Mouse (Mus musculus) hindbrain, embryonic 13.5 days (tissue): Measurements from ENCODE around the gene Mesp1. TPM values are rescaled to one million over a fixed set of nuclear protein-coding genes. Genes with fewer than 3 reads are reported as not detected.

ENCODE experiments used
- ATAC-seq: fragments of 200-750 bp; cut with Nextera tagmentation; 2 replicates; pipeline ENCODE4 v1.8.0; 2017; ENCODE audit warnings: moderate TSS enrichment; ENCODE audit not compliant: low FRiP score
- H3K27ac ChIP-seq: fragments of 300-500 bp; sonication (generic); 2 replicates; pipeline ENCODE4 v1.5.1; 2015; ENCODE audit warnings: inconsistent platforms, mild to moderate bottlenecking, moderate library complexity
- H3K27me3 ChIP-seq: fragments of 300-500 bp; sonication (generic); 2 replicates; pipeline ENCODE4 v1.6.1; 2015; ENCODE audit warnings: mild to moderate bottlenecking, inconsistent platforms
- H3K36me3 ChIP-seq: fragments of 300-500 bp; sonication (generic); 2 replicates; pipeline ENCODE4 v1.6.1; 2015; ENCODE audit warnings: mild to moderate bottlenecking, inconsistent platforms
- H3K4me1 ChIP-seq: fragments of 300-500 bp; sonication (generic); replicated peaks from 2 replicates; pipeline ENCODE4 v1.6.1; 2015; ENCODE audit warnings: inconsistent platforms
- H3K4me2 ChIP-seq: fragments of 300-500 bp; sonication (generic); 2 replicates; pipeline ENCODE4 v1.6.1; 2015; ENCODE audit warnings: inconsistent platforms, mild to moderate bottlenecking, moderate library complexity
- H3K4me3 ChIP-seq: fragments of 300-500 bp; sonication (generic); 2 replicates; pipeline ENCODE4 v1.5.1; 2015; ENCODE audit warnings: mild to moderate bottlenecking, inconsistent platforms
- H3K9ac ChIP-seq: fragments of 300-500 bp; sonication (generic); 2 replicates; pipeline ENCODE4 v1.6.1; 2015; ENCODE audit warnings: mild to moderate bottlenecking, inconsistent platforms
- H3K9me3 ChIP-seq: fragments of 300-500 bp; sonication (generic); 2 replicates; pipeline ENCODE4 v1.6.1; 2016; ENCODE audit warnings: inconsistent platforms
- whole genome bisulfite sequencing: fragments of 180-500 bp; shearing (Covaris S2); methylation state at CpG from one replicate; pipeline ENCODE4 v1.1.7; 2015; 5-methylcytosine and 5-hydroxymethylcytosine counted together
- polyA plus RNA-seq: library from polyadenylated mRNA; unstranded; fragments of >200 nt; fragmentation: Nextera tagmentation; extraction: Ambion mirVana; gene quantifications from 2 replicates; pipeline ENCODE4 v1.2.1, GENCODE M21; 2015

The Mesp1 gene
- polyA plus RNA-seq, 1 experiment from 2014 or later: not detected

DNA sequence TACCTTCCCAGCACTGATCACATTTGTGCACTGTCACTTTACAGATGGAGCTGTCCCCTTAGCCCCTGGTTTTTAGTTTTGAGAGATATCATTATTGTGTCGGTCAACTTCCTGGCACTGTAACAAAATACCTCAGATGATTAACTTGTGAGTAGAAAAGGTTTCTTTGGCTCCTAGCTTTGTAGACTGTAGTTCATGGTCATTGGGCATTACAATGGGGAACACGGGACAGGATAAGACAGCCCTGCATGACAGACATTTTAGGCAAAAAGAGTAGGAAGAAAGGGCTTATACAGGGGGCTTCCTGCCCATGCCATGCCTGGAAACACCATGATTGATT lies 11.1 kb downstream of the Mesp1 start:
- H3K27me3 ChIP-seq: peaks cover 16% of the 10 kb centered on the region
- ATAC-seq: no peak
- no peaks in the 10 kb centered on the region for H3K36me3 ChIP-seq
- no peak overlapping the region for H3K4me2 ChIP-seq
- 79% methylated on average over 2 of the region's 2 CpGs for WGBS
- H3K9ac ChIP-seq: no peak overlapping the region
- no peaks in the 10 kb centered on the region for H3K9me3 ChIP-seq
- no peaks in the 10 kb centered on the region; the same call in 1 of the 2 replicates for H3K4me1 ChIP-seq
- no peak overlapping the region for H3K27ac ChIP-seq
- no peak overlapping the region for H3K4me3 ChIP-seq

DNA sequence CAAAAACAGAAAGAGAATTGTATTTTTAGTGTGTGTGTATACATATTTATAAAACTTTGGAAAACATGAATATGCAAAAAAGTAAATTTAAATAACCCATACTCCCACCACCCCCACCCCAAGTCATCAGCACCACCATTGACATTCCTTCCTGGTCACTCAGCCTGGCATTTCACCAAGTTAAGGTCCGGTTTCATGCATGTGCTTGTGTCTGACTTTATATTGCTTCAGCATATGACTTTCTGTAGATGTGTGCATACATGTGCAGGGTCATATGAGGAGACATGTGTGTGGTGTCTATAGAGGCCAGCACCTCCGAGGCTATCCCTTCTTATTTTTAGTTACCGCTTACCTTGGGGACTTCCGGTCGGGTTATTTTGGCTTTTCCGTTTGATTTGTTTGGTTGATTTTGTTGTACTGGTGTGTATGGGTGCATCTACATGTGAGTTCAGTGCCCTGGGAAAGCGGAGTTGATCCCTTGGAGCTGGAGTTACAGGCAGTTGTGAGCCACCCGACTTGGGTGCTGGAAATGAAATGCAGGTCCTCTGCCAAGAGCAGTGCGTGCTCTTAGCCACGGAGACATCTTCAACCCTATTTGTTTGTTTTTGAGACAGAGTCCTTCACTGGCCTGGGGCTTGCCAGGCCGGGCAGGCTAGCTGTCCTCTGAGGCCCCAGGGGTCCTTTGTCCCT lies 11.6 kb downstream of the Mesp1 start:
- no peak overlapping the region for H3K4me2 ChIP-seq
- ATAC-seq: no peak
- no peak overlapping the region for H3K27ac ChIP-seq
- no peaks in the 10 kb centered on the region; the same call in 1 of the 2 replicates for H3K4me1 ChIP-seq
- no peaks in the 10 kb centered on the region for H3K36me3 ChIP-seq
- peaks cover 11% of the 10 kb centered on the region; the same call in 1 of the 2 replicates for H3K27me3 ChIP-seq
- 79% methylated on average over 11 of the region's 11 CpGs for WGBS
- H3K9me3 ChIP-seq: no peaks in the 10 kb centered on the region
- no peak overlapping the region for H3K4me3 ChIP-seq
- H3K9ac ChIP-seq: no peak overlapping the region

DNA sequence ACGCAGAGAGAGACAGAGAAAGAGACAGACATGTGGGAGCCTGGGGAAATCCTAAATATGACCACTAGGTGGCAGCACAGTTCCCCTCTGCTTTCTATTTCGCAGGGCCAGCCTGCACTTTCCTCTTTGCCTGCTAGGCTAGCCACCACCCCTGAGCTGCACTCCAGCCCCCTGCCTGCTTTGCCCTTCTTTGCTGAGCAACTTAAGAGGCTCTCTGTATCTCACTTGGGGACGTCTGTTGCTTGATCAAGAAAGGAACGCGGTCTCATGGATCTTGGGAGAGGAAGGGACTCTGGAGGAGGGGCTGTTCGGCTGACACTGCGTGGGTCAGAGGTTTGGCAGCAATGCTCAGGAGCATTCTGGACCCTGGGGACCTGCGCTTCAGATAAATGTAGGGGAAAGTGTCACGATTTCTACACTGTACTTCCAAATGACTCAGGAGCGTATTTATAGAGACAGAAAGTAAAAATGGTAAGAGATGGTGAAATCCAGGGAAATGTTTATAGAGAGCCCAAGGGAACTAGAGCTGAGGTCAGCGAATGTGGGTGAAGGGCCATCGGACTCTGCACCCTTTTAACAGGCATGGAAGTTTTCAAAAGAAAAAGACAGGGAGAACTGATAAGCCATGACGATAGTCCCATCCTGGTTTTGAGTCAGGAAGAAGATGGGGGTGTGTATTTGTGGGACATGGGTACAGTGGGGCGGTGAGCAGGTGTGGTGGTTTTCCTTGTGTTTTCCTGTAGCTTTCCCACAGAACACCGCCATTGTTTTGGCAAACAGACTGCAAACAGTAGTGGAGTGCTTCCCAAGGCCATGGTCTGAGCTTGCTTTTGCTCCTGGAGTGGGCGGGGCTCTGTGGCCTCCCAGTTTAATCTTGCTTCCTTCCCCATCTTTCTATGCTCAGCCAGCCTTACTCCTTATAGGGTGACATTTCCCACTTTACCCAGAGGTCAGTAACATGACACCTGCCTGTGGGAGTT lies 12.7 kb downstream of the Mesp1 start:
- H3K36me3 ChIP-seq: no peaks in the 10 kb centered on the region
- H3K9ac ChIP-seq: no peak overlapping the region
- peaks cover 6% of the 10 kb centered on the region; the same call in 1 of the 2 replicates for H3K27me3 ChIP-seq
- H3K4me3 ChIP-seq: no peak overlapping the region
- H3K9me3 ChIP-seq: no peaks in the 10 kb centered on the region
- no peak overlapping the region for H3K27ac ChIP-seq
- H3K4me2 ChIP-seq: peak overlapping the region; percentile 44
- H3K4me1 ChIP-seq: no peaks in the 10 kb centered on the region; the same call in 1 of the 2 replicates
- peak; percentile 54; the same call in 1 of the 2 replicates for ATAC-seq
- WGBS: 40% methylated on average over 16 of the region's 16 CpGs

DNA sequence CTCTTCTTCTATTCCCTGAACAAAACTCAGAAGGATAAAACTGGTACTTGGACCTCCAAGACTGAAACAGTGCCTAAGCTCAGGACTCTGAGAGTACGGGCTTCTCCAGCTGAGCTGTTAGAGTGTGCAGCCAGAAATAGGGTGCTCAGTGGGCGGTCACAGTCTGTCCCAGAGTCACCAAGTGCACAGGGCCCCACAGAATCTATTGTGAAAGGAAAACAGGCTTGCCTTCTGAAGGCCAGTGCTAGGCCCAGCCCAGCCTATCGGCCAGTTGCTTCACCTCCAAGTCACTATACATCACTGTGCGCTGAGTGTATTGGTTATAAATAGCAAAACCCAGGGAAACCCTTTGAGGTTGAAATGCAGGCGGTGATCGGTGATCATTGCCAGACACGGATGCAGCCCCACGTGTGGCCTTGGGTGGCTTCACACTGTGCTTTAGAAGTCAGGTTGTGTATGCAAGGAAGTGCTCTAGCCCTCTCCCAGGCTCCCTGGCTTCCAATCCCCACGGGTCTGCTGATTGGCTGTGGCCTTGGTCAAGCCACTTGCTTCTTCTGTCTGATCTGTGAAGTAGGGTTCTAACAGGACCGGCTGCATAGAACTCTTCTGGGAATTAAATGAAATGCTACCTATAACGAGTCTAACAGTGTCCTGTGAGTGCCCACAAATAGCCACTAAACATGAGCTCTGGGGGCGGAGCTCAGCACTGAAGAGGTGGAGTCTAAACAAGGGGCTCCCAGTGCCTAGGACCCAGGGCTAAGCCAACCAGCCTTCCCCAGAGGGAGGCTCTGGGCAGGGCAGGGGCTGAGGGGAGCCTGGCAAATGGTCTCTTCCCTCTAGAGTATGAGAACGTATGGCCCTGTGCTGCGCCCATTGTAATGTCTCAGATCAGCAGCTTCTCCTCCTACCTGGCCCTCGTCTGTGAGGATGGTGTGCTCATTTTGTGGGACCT lies 21.8 kb downstream of the Mesp1 start:
- ATAC-seq: no peak
- no peak overlapping the region for H3K27ac ChIP-seq
- no peaks in the 10 kb centered on the region for H3K9me3 ChIP-seq
- H3K4me3 ChIP-seq: no peak overlapping the region
- H3K4me2 ChIP-seq: no peak overlapping the region
- 43% methylated on average over 15 of the region's 15 CpGs for WGBS
- no peaks in the 10 kb centered on the region; the same call in 1 of the 2 replicates for H3K4me1 ChIP-seq
- H3K27me3 ChIP-seq: no peaks in the 10 kb centered on the region
- no peaks in the 10 kb centered on the region for H3K36me3 ChIP-seq
- no peak overlapping the region for H3K9ac ChIP-seq

DNA sequence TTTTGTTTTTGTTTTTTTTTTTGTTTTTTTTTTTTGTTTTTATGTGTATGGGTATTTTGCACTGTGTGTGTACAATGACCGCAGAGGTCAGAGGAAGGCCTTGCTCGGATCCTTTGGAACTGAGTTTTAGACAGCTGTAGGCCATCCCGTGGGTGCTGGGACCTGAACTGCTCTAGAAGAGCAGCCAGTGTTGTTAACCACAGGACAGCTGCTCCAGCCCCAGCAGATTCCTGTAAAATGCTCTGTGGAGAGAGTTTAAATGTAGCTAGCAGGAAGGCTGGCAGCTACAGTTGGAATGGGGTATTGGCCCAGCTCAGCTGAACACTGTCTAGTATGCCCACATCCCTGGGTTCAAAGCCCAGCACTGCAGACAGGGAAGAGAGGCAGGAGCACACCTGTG lies 23.9 kb downstream of the Mesp1 start:
- no peaks in the 10 kb centered on the region; the same call in 1 of the 2 replicates for H3K4me1 ChIP-seq
- H3K4me2 ChIP-seq: no peak overlapping the region
- no peak for ATAC-seq
- H3K27ac ChIP-seq: no peak overlapping the region
- H3K9me3 ChIP-seq: no peaks in the 10 kb centered on the region
- H3K9ac ChIP-seq: no peak overlapping the region
- no peaks in the 10 kb centered on the region for H3K27me3 ChIP-seq
- no peaks in the 10 kb centered on the region for H3K36me3 ChIP-seq
- WGBS: 87% methylated on average over 3 of the region's 3 CpGs
- no peak overlapping the region for H3K4me3 ChIP-seq

DNA sequence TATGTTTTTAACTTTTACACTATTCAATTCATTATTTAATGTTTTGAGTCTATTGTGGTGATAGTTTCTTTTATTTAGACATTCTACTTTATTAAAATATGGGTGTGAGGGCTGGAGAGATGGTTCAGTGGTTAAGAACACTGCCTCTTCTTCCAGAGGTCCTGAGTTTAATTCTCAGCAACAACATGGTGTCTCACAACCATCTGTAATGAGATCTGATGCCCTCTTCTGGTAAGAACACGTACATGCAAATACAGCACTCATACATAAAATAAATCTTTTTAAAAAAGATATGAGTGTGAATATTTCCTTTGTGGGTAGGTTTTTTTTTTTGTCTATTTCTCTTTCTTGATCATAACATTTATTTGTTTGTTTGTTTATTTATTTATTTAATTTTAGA lies 27.6 kb downstream of the Mesp1 start:
- Histone ChIP-seq H3K4me3 (no peak overlapping the region), H3K36me3 (no peaks in the 10 kb centered on the region), H3K4me1 (no peaks in the 10 kb centered on the region), H3K27me3 (no peaks in the 10 kb centered on the region), H3K9ac (no peak overlapping the region), H3K27ac (no peak overlapping the region), H3K4me2 (no peak overlapping the region), H3K9me3 (no peaks in the 10 kb centered on the region)
- ATAC-seq: no peak
- WGBS: 47% methylated on average over 1 of the region's 1 CpGs

DNA sequence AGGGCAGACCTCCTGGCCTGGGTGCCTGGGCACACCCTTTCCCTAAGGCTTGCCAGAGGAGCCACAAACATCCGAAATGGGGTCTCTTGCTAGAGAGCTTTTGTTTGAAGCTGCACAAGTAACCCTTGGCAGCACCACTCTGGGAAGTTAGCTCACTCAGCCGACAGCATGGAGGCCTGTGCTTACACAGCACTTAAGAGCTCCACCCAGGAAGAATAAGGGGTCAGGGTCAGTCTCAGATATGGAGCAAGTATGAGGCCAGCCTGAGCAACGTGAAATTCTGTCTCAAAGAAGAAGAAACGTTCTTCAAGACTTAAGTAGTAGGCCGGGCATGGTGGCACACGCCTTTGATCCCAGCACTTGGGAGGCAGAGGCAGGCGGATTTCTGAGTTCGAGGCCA lies 31.5 kb downstream of the Mesp1 start:
- Histone ChIP-seq H3K9me3 (no peaks in the 10 kb centered on the region), H3K4me2 (no peak overlapping the region), H3K4me1 (no peaks in the 10 kb centered on the region), H3K36me3 (no peaks in the 10 kb centered on the region), H3K9ac (no peak overlapping the region), H3K4me3 (no peak overlapping the region), H3K27ac (no peak overlapping the region), H3K27me3 (no peaks in the 10 kb centered on the region)
- ATAC-seq: no peak
- WGBS: 81% methylated on average over 8 of the region's 8 CpGs

DNA sequence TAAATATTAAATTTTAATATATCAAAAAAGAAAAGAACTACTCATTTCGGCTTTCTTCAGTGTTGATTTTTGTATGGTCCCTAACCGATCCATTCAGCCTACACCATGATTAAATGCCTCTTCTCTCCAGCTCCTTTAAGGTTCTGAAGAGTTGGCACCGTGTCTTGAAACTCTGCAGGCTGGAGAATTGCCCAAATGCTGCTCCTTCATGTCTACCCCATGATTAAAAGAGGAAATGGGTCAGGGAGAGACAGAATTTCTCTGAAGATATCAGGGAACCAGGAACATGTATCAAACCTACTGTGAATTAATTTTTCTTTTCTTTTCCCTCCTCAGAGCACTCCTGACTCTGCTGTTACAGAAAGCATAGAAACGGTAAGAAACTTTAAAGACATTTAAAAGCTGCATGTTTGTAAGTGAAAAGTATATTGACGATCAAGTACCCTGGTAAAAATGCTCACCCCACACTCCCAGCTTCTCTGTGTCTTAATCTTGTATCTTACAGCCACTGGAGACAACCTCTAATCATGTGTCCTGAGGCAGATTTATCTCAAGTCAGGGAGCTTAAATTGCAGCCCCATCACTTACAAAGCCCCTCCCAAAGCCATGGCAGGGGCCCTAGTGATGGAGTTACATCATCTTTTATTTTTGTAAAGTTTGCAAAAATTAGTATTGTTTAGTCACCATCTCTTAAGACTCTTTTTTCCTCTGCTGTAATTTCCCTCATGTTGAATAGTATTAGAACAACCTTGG lies 32.3 kb downstream of the Mesp1 start:
- no peak for ATAC-seq
- H3K4me1 ChIP-seq: no peaks in the 10 kb centered on the region
- no peaks in the 10 kb centered on the region for H3K9me3 ChIP-seq
- no peak overlapping the region for H3K9ac ChIP-seq
- no peak overlapping the region for H3K27ac ChIP-seq
- 86% methylated on average over 5 of the region's 5 CpGs for WGBS
- H3K4me2 ChIP-seq: no peak overlapping the region
- H3K36me3 ChIP-seq: no peaks in the 10 kb centered on the region
- no peak overlapping the region for H3K4me3 ChIP-seq
- H3K27me3 ChIP-seq: no peaks in the 10 kb centered on the region

DNA sequence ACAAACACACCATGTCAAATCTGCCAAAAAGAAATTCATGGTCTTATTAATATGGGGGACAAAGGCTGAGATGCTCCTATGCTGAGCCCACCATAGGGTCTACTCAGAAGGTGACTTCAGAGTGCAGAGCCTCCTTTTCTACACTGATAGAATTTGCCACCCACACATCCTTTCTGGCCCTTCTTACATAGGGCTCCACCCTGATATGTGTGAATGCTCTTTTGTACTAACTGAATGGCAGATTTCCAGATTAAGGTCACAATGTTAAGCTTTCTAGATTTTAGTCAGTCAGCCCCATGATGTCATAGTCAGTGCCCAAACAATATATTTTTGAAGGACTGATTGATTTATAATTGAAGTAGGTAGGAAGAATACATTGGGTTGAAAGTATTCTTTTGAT lies 33.8 kb downstream of the Mesp1 start:
- Histone ChIP-seq H3K9me3 (no peaks in the 10 kb centered on the region), H3K9ac (no peak overlapping the region), H3K4me3 (no peak overlapping the region), H3K4me2 (no peak overlapping the region), H3K27ac (no peak overlapping the region), H3K27me3 (no peaks in the 10 kb centered on the region), H3K36me3 (no peaks in the 10 kb centered on the region), H3K4me1 (no peaks in the 10 kb centered on the region)
- no peak for ATAC-seq

DNA sequence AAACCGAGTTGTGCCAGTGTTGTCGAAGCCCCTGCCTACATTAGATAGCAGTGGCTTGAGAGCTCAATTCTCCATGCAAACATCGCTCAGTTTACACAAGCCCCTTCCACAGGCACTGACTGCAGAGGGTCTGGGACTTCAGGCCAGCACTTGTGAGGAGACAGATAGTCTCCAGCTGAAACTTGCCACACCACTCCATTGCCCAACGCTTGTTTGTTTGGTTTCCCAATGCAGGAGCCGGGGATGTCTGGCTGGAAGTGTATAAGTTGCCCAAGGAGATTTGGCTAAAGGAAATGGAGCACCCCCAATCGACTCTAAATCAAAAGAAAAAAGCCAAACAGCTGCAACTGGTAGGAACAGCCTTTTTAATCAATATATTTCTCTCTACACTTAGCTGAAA lies 35.4 kb downstream of the Mesp1 start:
- Histone ChIP-seq H3K4me2 (no peak overlapping the region), H3K36me3 (no peaks in the 10 kb centered on the region), H3K9ac (no peak overlapping the region), H3K9me3 (no peaks in the 10 kb centered on the region), H3K27ac (no peak overlapping the region), H3K4me3 (no peak overlapping the region), H3K4me1 (no peaks in the 10 kb centered on the region), H3K27me3 (no peaks in the 10 kb centered on the region)
- ATAC-seq: no peak
- WGBS: 79% methylated on average over 6 of the region's 6 CpGs

DNA sequence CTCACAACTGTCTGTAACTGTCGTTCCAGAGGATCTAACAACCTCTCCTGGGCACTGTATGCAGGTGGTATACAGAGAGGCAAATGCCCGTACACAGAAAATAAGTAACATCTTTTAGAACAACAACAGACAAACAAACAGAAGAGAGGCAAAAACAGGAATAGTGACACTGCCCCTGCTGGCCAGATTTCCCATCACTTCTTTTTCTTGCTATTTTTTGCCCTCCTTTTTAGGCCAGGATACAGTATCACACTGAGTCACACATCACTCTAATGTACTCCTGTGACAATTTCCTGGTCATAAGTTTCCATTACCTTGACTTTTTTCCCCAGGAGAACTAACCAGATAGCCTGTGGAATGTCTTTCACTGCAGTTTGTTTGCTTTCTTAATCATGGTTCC lies 37.3 kb downstream of the Mesp1 start:
- no peak overlapping the region for H3K4me2 ChIP-seq
- H3K4me3 ChIP-seq: no peak overlapping the region
- H3K4me1 ChIP-seq: no peaks in the 10 kb centered on the region
- no peaks in the 10 kb centered on the region for H3K36me3 ChIP-seq
- 53% methylated on average over 2 of the region's 2 CpGs for WGBS
- H3K9me3 ChIP-seq: no peaks in the 10 kb centered on the region
- H3K27ac ChIP-seq: no peak overlapping the region
- H3K27me3 ChIP-seq: no peaks in the 10 kb centered on the region
- no peak overlapping the region for H3K9ac ChIP-seq
- ATAC-seq: no peak
